Mouse (Mus musculus) embryo, embryonic 11 days (tissue): ENCODE results near the gene Cldn34b1.
"Not testable (repeated sequence)": the region's sequence is repeated elsewhere in the genome, so short reads cannot be mapped to it uniquely, and the experiment has no call there.

ENCODE experiments used
- DNase-seq: peaks from one replicate; pipeline ENCODE4 v3.0.0-alpha.2; 2015

Cldn34b1 gene

DNA sequence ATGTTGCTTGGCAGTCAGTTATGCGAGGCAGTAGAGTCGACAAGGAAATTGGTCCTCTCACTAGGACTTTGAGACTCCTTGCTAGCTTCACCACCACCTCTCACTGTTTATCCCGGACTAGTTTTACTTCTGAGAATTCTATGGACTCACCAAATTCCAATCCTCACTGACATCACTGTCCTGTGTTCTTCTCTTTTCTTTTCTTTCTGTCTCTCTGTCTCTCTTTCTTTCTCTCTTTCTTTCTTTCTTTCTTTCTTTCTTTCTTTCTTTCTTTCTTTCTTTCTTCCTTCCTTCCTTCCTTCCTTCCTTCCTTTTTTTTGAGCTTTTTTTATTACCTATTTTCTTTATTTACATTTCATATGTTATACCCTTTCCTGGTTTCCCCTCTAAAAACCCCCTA, at the start of gene Cldn34b1:
Gene Cldn34b1 (minus strand): TSS at position 101 of the 400 bp plus-strand sequence.
- DNase-seq: not testable (repeated sequence)

DNA sequence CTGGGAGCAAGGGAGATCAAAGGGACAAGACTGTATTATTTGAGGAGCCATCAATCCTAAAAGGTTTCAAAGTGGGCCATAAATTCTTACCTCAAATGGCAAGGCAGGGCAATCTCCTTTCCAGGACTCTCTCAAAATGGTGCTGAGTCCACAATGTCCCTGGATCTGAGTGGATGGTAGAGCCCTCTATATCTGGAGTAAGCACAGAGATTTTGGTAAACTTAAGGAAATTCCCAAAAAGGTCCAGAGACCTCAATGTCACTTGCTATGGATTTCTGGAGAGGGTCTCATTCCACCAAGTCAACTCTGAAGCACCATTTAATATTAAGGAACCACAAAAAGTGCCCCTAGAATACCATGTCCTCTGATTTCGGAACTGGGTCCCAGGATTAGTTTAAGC, 45.8 kb upstream of the Cldn34b1 start, which contains the start of gene Magea6:
Gene Magea6 (minus strand): TSS at position 101 of the 400 bp plus-strand sequence.
- not testable (repeated sequence) for DNase-seq
